Mouse (Mus musculus) erythroblast, embryonic 14.5 days (primary cell): ENCODE data around the gene Cdk9.

ENCODE experiments used
- GATA1 ChIP-seq: IDR thresholded peaks from 2 replicates; pipeline ENCODE4 v1.6.1; 2012; ENCODE audit warnings: low read length, inconsistent platforms, mixed read lengths
- TAL1 ChIP-seq: IDR thresholded peaks from 3 replicates; pipeline ENCODE4 v1.6.1; 2012; ENCODE audit warnings: low read length, inconsistent platforms, mixed read lengths

DNA sequence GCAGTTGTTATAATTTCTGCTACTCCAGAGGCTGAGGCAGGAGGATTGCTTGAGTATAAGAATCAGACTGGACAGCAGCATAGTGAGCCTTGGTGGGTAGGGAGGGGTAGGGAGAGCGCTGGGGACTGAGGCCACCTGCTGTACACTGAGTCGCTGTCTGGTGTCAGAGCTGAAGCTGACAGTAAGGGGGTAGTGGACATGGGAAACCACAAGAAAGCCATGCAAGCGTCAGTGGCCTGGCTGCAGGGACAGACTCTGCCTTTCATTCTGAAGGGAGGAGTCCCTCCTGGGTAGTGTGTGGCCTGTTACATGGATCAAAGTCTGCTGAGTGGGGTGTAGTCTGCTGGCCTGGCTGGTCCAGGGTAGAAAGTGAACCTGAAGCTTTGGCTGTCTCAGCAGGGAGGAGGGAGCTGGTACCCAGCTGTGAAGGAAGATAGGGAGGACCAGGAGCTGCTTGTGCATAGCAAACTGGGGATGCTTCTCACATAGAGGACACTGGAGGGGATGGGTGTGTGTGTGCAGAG lies 23.5 kb upstream of the Cdk9 start:
- TF ChIP-seq TAL1: no peak
- TF ChIP-seq GATA1: no peak
